Mouse (Mus musculus): ENCODE measurements around the gene Fndc1.
A peak's percentile ranks its signal among the peaks of the same experiment; 100 is the strongest.

Fndc1 gene

GRCm38 (mm10) chr17:7820176-7820575 is 6.9 kb downstream of the Fndc1 start:
- DNase-seq (ENCODE audit: low spot score in 2 of 2): no peak

GRCm38 (mm10) chr17:7816602-7817001 is 10.5 kb downstream of the Fndc1 start:
- no peak for DNase-seq (ENCODE audit: low spot score in 2 of 2)

- DNase-seq (ENCODE audit: low spot score in 2 of 2): no peak
These were observed 12.7 kb downstream of the Fndc1 start for GRCm38 (mm10) chr17:7814433-7814832.

- no peak for DNase-seq (ENCODE audit: low spot score in 2 of 2)
These were observed 19.1 kb downstream of the Fndc1 start for GRCm38 (mm10) chr17:7808043-7808442.

GRCm38 (mm10) chr17:7805105-7805504 is 22.0 kb downstream of the Fndc1 start:
- peak in 1 of 2 experiments; percentile 19 for DNase-seq (ENCODE audit: low spot score in 2 of 2)

- DNase-seq (ENCODE audit: low spot score in 2 of 2): no peak
These were observed 24.6 kb downstream of the Fndc1 start for GRCm38 (mm10) chr17:7802483-7802882.

- no peak for DNase-seq (ENCODE audit: low spot score in 2 of 2)
These were observed 27.2 kb downstream of the Fndc1 start for GRCm38 (mm10) chr17:7799894-7800293.

- DNase-seq (ENCODE audit: low spot score in 2 of 2): no peak
These were observed 31.5 kb downstream of the Fndc1 start for GRCm38 (mm10) chr17:7795584-7795983.

- no peak for DNase-seq (ENCODE audit: low spot score in 2 of 2)
These were observed 31.9 kb downstream of the Fndc1 start for GRCm38 (mm10) chr17:7795168-7795567.

GRCm38 (mm10) chr17:7794093-7794492 is 33.0 kb downstream of the Fndc1 start:
- no peak for DNase-seq (ENCODE audit: low spot score in 2 of 2)

- DNase-seq (ENCODE audit: low spot score in 2 of 2): no peak
These were observed 36.6 kb downstream of the Fndc1 start for GRCm38 (mm10) chr17:7790512-7790911.

GRCm38 (mm10) chr17:7774101-7774500 is 53.0 kb downstream of the Fndc1 start:
- DNase-seq (ENCODE audit: low spot score in 2 of 2): peak in 1 of 2 experiments; percentile 22

- no peak for DNase-seq (ENCODE audit: low spot score in 2 of 2)
These were observed 67.3 kb downstream of the Fndc1 start for GRCm38 (mm10) chr17:7759786-7760185.

GRCm38 (mm10) chr17:7755001-7755400 is 72.1 kb downstream of the Fndc1 start:
- DNase-seq (ENCODE audit: low spot score in 2 of 2): no peak

- no peak for DNase-seq (ENCODE audit: low spot score in 2 of 2)
These were observed 73.7 kb downstream of the Fndc1 start for GRCm38 (mm10) chr17:7753383-7753782.

GRCm38 (mm10) chr17:7749051-7749815 is 77.9 kb downstream of the Fndc1 start:
- no peak for DNase-seq (ENCODE audit: low spot score in 2 of 2)

- peak; percentile 15 to 20 for DNase-seq (ENCODE audit: low spot score in 2 of 2)
These were observed 80.3 kb downstream of the Fndc1 start for GRCm38 (mm10) chr17:7746841-7747240.

GRCm38 (mm10) chr17:7744976-7745375 is 82.1 kb downstream of the Fndc1 start:
- DNase-seq (ENCODE audit: low spot score in 2 of 2): peak in 1 of 2 experiments; percentile 37

- no peak for DNase-seq (ENCODE audit: low spot score in 2 of 2)
These were observed 86.1 kb downstream of the Fndc1 start for GRCm38 (mm10) chr17:7740988-7741387.

GRCm38 (mm10) chr17:7722991-7723390 is 104.1 kb downstream of the Fndc1 start:
- no peak for DNase-seq (ENCODE audit: low spot score in 2 of 2)

GRCm38 (mm10) chr17:7718886-7719285 is 108.2 kb downstream of the Fndc1 start:
- no peak for DNase-seq (ENCODE audit: low spot score in 2 of 2)

GRCm38 (mm10) chr17:7717945-7718344 is 109.2 kb downstream of the Fndc1 start:
- DNase-seq (ENCODE audit: low spot score in 2 of 2): no peak

- no peak for DNase-seq (ENCODE audit: low spot score in 2 of 2)
These were observed 114.1 kb downstream of the Fndc1 start for GRCm38 (mm10) chr17:7713020-7713419.

GRCm38 (mm10) chr17:7707073-7707472 is 120.0 kb downstream of the Fndc1 start:
- no peak for DNase-seq (ENCODE audit: low spot score in 2 of 2)

All from frontal cortex, postnatal 36 days (tissue).